Mouse (Mus musculus): ENCODE data around the gene Lrrc10b. TPM values are rescaled to one million over a fixed set of nuclear protein-coding genes. Genes with fewer than 3 reads are reported as not detected.

The Lrrc10b gene
- total RNA-seq, 2 experiments from 2014 or later, result 78.7 to 89.3 TPM

Other genes with a start within 250 kb of the Lrrc10b start
- gene Myrf, start 216.7 kb downstream of the Lrrc10b start, total RNA-seq (2021), result 10 to 100 TPM; 27.5 to 30.5 TPM
- gene Dagla, start 152.6 kb downstream of the Lrrc10b start, total RNA-seq (2021), result 100 to 1,000 TPM; 122 to 123 TPM
- gene Syt7, start 68.4 kb downstream of the Lrrc10b start, total RNA-seq (2021), result 100 to 1,000 TPM; 301 to 303 TPM
- 1 to 10 TPM; 1.5 to 1.8 TPM for gene Ppp1r32, start 25.5 kb upstream of the Lrrc10b start, total RNA-seq (2021)
- 10 to 100 TPM; 75.7 to 81.6 TPM for gene Cpsf7, start 67.8 kb upstream of the Lrrc10b start, total RNA-seq (2021)
- gene Sdhaf2, start 68.7 kb upstream of the Lrrc10b start, total RNA-seq (2021), result 10 to 100 TPM; 57.9 to 59.2 TPM
- gene Tmem216, start 98.8 kb upstream of the Lrrc10b start, total RNA-seq (2021), result 10 to 100 TPM; 10.5 to 12.6 TPM
- 10 to 100 TPM; 10.3 TPM for gene Cyb561a3, start 119.7 kb upstream of the Lrrc10b start, total RNA-seq (2021)
- gene Tmem138, start 119.9 kb upstream of the Lrrc10b start, total RNA-seq (2021), result 10 to 100 TPM; 14.0 to 14.1 TPM
- 100 to 1,000 TPM; 200 to 203 TPM for gene Ddb1, start 147.9 kb upstream of the Lrrc10b start, total RNA-seq (2021)
- 10 to 100 TPM; 18.7 to 20.1 TPM for gene Tkfc, start 148.2 kb upstream of the Lrrc10b start, total RNA-seq (2021)
- gene Vwce, start 176.7 kb upstream of the Lrrc10b start, total RNA-seq (2021), result under 1 TPM; 0.30 to 0.32 TPM
- not detected for gene Pga5, start 220.6 kb upstream of the Lrrc10b start, total RNA-seq (2021)
- 10 to 100 TPM; 24.2 to 26.7 TPM for gene Vps37c, start 231.3 kb upstream of the Lrrc10b start, total RNA-seq (2021)

Measured in layer of hippocampus, postnatal 36 days (tissue).